Mouse (Mus musculus): ENCODE results near the gene Angel1. TPM values are rescaled to one million over a fixed set of nuclear protein-coding genes. Genes with fewer than 3 reads are reported as not detected.

The Angel1 gene
- polyA plus RNA-seq, 1 experiment from 2014 or later, result 11.9 TPM

DNA sequence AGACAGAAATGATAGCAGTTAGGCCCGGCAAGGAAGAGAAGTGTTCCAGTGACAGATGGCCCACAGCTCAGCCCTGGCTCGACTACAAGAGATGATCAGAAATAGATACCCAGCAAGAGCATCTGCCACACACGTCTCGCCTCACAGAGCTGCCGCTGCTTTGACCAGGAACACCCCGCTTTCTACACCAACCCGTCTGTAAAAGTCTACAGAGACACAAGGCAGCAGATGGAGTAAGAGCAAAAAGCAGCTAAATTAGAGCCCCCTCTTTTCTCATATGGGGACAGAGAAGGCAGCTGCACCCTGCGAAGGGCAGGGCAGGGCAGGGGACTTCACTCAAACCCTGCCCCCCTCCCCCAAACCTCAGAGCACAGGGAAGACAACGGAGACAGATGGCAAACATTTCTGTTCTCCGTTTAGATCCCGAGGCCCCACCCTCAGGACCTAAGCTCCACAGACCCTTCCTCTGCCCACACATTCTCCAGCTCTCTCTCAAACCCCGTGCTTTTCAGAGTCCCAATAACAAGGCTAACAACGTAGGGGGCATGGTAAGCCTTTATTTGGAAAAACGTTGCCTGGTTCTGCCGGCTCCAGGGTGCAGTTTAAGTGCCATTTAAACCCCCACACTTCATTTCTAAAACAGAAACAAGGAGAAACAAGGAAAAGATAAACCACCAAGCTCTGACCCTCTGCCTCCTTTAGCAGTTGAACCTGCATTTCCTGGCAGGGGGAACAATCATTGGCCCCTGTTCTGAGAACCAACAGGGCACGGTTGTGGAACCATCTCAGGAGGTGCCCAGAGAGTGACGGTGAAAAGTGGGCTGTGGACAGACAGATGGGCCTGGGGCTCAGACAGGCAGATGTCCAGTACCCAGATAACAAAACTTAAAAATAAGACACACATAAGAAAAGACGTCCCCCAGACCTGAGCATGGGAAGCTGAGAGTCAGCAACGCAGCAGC is 26.0 kb downstream of the Angel1 start:
- H3K27ac ChIP-seq, result no peak overlapping the region
- H3K9me3 ChIP-seq (replicated peaks), result no peaks in the 10 kb centered on the region
- H3K36me3 ChIP-seq, result peaks cover 7% of the 10 kb centered on the region; the same call in 1 of the 2 replicates
- H3K4me3 ChIP-seq, result no peak overlapping the region
- no peaks in the 10 kb centered on the region for H3K27me3 ChIP-seq (ENCODE audit: low read depth, poor library complexity, severe bottlenecking)
- no peak for DNase-seq (ENCODE audit: low spot score)
- WGBS, result 39% methylated on average over 19 of the region's 19 CpGs
- peaks cover 26% of the 10 kb centered on the region for H3K4me1 ChIP-seq

DNA sequence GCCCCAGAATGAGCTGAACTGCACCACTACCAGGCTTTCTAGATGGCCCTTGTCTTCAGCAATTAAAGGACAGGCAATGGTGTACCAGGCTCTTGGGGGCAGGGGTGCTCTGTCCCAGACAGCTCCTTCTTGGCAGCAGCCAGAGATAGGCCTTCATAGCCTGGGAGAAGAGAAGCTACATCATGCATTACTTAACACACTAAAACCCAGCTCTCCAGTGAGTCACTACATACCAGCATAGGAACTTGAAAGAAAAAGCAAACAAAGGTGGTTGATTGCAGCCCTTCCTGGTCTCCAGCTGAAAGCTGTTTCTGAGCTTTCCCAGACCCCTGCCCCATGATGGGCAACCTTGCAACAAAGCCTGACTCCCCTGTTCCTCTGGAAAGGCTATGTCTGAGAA is 27.7 kb downstream of the Angel1 start:
- no peaks in the 10 kb centered on the region for H3K9me3 ChIP-seq (replicated peaks)
- H3K36me3 ChIP-seq, result peaks cover 3% of the 10 kb centered on the region; the same call in 1 of the 2 replicates
- H3K4me1 ChIP-seq, result peaks cover 26% of the 10 kb centered on the region
- no peak overlapping the region for H3K27ac ChIP-seq
- no peak for DNase-seq (ENCODE audit: low spot score)
- H3K4me3 ChIP-seq, result no peak overlapping the region
- H3K27me3 ChIP-seq (ENCODE audit: low read depth, poor library complexity, severe bottlenecking), result no peaks in the 10 kb centered on the region

DNA sequence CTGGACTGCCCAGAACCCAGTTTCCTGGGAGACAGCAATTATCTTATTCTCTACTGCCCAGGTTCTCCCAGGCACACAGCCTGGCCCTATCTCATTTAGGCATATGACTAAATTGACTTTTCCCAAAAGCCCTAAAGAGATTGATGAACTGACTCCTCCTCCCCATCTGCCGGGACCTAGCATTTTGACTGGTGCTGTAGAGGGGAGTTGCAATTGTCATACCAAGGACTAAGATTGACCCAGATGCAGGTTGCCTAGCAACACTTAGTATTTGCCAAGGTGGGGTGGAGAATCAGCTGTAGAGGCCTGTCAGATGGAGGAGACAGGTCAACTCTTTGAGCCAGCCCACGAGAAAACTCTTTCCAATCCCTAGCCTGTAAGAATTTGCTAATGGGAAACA is 28.3 kb downstream of the Angel1 start:
- WGBS, result 88% methylated on average over 2 of the region's 2 CpGs
- Histone ChIP-seq H3K27ac (no peak overlapping the region), H3K4me3 (no peak overlapping the region), H3K27me3 (ENCODE audit: low read depth, poor library complexity, severe bottlenecking) (no peaks in the 10 kb centered on the region), H3K4me1 (peaks cover 26% of the 10 kb centered on the region), H3K36me3 (no peaks in the 10 kb centered on the region), H3K9me3 (replicated peaks) (no peaks in the 10 kb centered on the region)
- DNase-seq (ENCODE audit: low spot score), result no peak

DNA sequence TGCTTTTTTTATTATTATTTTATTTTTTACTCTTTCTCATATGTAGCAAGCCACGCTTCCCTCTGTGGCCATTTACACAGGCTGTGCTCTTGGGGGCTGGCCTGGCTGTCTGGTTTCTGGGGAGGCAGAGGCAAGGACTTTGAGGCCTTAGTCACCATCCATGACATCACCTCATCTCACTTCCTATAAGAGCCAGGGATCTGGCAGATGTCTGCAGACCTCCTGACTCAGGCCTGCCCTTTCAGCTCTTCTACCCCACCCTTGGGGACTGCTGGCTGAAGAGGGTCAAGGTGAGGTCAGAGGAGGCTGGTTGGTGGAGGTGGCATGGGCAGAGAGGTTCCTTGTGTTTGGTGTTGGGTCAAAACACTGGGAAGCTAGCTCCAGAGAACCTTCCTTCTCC is 31.8 kb downstream of the Angel1 start:
- H3K9me3 ChIP-seq (replicated peaks), result no peaks in the 10 kb centered on the region
- H3K4me3 ChIP-seq, result no peak overlapping the region
- 89% methylated on average over 1 of the region's 1 CpGs for WGBS
- no peak for DNase-seq (ENCODE audit: low spot score)
- no peak overlapping the region for H3K27ac ChIP-seq
- no peaks in the 10 kb centered on the region for H3K4me1 ChIP-seq
- H3K36me3 ChIP-seq, result peaks cover 6% of the 10 kb centered on the region; the same call in 1 of the 2 replicates
- H3K27me3 ChIP-seq (ENCODE audit: low read depth, poor library complexity, severe bottlenecking), result no peaks in the 10 kb centered on the region

DNA sequence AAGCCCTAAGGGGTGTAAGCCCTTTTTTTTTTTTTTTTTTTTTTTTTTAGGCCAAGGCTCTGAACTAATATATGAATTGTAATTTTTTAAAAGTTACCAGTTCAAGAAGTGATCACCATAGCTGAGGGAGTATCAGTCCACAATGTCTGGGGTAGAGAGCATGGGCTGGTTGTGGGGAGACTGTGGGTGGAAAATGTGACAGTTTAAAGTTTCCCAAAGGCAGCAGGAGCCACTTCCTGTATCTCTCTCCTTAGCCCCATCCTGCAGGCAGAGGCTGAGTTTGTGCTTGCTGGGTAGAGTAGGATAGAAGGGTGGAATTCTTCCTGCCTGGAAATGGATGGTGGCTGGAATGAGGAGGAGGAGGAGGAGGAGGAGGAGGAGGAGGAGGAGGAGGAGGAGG is 32.9 kb downstream of the Angel1 start:
- H3K4me1 ChIP-seq, result no peaks in the 10 kb centered on the region
- H3K9me3 ChIP-seq (replicated peaks), result no peaks in the 10 kb centered on the region
- no peak for DNase-seq (ENCODE audit: low spot score)
- no peak overlapping the region for H3K4me3 ChIP-seq
- H3K27ac ChIP-seq, result no peak overlapping the region
- peaks cover 14% of the 10 kb centered on the region for H3K36me3 ChIP-seq
- no peaks in the 10 kb centered on the region for H3K27me3 ChIP-seq (ENCODE audit: low read depth, poor library complexity, severe bottlenecking)

DNA sequence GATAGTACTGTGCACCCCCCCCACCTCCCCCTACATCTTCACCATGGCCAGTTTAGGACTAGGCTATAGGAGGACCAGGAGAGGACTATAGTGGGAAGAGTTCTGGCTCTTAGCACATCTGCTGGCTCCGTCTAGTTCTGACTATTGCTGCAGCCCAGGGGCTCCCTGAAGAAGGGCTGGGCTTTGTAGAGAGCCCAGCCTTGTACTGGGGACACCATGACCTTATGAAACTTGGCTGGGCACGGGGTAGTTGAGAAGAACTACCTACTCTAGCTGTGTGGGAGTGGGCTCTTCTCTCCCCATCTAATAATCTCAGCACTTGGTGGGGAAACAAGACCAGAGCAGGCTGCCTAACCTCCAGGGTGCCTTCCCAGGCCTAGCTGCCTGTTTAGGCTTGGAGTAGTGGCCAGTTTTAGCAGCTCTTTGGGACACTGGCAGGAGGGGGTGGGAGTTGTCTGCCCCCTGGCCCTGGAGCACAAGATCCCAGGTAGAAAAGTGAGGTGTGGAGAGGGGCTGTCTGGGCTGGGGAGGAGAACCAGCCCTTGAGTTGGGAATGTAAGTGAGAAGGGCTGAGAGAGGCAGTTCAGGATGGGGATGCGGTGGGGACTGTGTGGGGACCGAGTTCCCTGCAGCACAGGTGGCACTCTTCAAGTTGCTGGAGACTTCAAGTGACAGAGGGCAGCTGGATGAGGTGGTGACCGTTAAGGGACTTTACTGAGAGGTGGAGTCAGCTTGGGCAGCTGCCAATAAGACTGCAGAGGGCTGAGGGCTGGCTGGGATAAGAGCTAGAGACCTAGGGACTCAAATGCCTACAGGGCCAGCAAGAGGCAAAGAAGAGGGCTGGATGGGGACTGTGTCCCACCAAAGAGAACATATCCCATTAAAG is 33.5 kb downstream of the Angel1 start:
- Histone ChIP-seq H3K36me3 (peaks cover 17% of the 10 kb centered on the region), H3K27ac (no peak overlapping the region), H3K9me3 (replicated peaks) (no peaks in the 10 kb centered on the region), H3K4me3 (no peak overlapping the region), H3K4me1 (no peaks in the 10 kb centered on the region), H3K27me3 (ENCODE audit: low read depth, poor library complexity, severe bottlenecking) (no peaks in the 10 kb centered on the region)
- no peak for DNase-seq (ENCODE audit: low spot score)
- WGBS, result 64% methylated on average over 5 of the region's 5 CpGs

DNA sequence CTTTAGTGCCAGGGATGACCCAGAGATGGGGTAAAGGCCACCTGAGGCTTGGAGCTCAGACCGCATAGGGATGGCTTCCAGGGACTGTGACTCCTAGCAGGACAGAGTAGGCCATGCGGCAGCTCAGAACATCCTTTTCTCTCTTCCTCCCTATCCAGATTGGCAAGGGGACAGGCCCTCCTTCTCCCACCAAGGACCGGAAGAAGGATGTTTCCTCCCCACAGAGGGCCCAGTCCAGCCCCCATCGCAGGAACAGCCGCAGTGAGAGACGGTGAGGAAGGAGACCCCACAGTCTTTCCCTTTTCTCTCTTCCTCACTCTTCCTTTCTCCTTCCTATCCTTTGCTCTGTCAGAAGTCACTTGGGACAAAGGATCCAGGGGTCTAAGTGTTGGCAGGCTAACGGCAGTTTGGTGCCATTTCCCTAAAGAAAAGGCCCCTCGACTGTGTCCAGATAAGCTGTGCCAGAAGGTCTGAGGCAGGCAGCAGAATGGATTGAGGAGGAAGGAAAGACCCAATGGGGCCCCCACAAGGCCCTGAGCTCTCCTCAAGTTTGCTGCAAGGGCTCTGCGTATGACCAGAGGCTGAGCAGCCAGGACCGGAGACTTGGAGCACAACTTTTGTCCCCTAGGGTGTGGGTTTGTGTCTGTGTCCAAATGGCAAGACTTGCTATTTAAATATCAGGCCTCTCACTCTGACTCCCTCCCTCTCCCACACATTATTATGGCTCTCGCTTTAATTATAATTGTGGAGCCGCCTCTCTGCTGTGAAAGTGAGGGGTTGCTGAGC is 35.4 kb downstream of the Angel1 start:
- peaks cover 29% of the 10 kb centered on the region for H3K36me3 ChIP-seq
- no peaks in the 10 kb centered on the region for H3K9me3 ChIP-seq (replicated peaks)
- no peak overlapping the region for H3K4me3 ChIP-seq
- H3K27ac ChIP-seq, result 0 out of 2 replicates have a peak overlapping the region, but pooled peaks have one; percentile 23
- 79% methylated on average over 12 of the region's 12 CpGs for WGBS
- no peaks in the 10 kb centered on the region for H3K4me1 ChIP-seq
- no peaks in the 10 kb centered on the region for H3K27me3 ChIP-seq (ENCODE audit: low read depth, poor library complexity, severe bottlenecking)
- no peak for DNase-seq (ENCODE audit: low spot score)

DNA sequence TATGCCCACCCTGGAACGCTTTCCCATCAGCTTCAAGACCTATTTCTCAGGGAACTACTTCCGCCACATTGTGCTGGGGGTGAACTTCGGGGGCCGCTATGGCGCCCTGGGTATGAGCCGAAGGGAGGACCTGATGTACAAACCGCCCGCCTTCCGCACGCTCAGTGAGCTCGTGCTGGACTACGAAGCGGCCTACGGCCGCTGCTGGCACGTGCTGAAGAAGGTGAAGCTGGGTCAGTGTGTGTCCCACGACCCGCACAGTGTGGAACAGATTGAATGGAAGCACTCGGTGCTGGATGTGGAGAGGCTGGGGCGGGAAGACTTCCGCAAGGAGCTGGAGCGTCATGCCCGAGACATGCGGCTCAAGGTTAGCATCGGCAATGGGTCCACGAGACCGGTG is 37.3 kb downstream of the Angel1 start:
- no peak for DNase-seq (ENCODE audit: low spot score)
- H3K27me3 ChIP-seq (ENCODE audit: low read depth, poor library complexity, severe bottlenecking), result no peaks in the 10 kb centered on the region
- H3K4me3 ChIP-seq, result no peak overlapping the region
- WGBS, result 97% methylated on average over 27 of the region's 27 CpGs
- no peaks in the 10 kb centered on the region for H3K9me3 ChIP-seq (replicated peaks)
- H3K4me1 ChIP-seq, result 0 out of 2 replicates have a peak, but pooled peaks cover 5% of the 10 kb centered on the region
- H3K36me3 ChIP-seq, result peaks cover 35% of the 10 kb centered on the region
- H3K27ac ChIP-seq, result peak overlapping the region; percentile 15; the same call in 1 of the 2 replicates

DNA sequence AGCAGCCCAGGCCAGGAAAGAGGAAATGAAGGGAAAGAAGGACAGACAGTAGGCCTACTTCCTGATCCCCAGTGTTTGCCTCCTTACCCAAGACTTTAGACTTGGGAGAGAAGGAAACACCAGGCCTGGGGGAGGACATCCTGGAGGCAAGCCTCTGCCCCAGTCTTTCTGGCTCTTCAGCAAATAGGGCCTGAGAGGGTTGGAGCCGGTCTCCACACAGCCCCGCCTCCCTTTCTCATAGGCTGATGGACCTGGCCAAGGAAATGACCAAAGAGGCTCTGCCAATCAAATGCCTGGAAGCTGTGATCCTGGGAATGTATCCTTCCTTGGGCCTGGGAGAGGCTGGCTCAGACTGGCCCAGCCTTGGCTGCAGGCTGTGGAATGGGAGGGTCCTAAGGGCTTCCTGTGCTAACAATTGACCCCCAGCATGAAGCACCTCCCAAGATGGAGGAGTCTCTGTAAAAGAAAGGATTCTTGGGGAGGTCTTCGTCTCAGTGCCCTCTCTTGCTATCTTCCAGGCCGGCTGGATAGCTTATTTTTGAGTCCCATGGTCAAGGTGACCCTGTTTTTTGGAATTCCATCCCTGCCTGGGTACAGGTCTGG is 38.2 kb downstream of the Angel1 start:
- Histone ChIP-seq H3K27me3 (ENCODE audit: low read depth, poor library complexity, severe bottlenecking) (no peaks in the 10 kb centered on the region), H3K27ac (0 out of 2 replicates have a peak overlapping the region, but pooled peaks have one; percentile 15), H3K36me3 (peaks cover 35% of the 10 kb centered on the region), H3K4me3 (no peak overlapping the region), H3K4me1 (0 out of 2 replicates have a peak, but pooled peaks cover 5% of the 10 kb centered on the region), H3K9me3 (replicated peaks) (no peaks in the 10 kb centered on the region)
- WGBS, result 80% methylated on average over 4 of the region's 4 CpGs
- DNase-seq (ENCODE audit: low spot score), result no peak

DNA sequence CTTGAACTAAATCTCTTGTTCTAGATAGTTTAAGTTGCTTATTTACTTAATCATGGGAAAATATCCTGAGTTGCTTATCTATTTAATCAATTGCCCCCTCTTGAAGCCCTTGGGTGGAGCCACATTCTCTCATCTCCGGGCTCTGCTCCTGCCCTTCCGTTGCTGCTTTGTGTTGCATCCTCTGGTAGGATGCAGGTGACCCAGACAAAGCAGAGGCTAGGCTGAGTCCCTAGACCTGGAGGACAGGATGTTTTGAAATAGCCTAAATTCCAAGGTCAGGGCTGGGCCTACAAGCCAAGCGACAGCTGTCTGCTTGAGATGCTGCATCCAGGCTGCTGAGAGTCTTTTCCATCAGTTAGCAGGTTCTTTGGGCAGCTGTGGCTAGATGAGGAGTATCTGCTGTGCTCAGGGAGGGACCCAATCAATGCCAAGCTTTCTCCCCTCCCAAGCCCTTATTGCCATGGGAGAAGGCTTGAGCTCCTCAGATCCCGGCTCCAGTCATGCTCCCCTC is 38.8 kb downstream of the Angel1 start:
- 79% methylated on average over 4 of the region's 4 CpGs for WGBS
- no peaks in the 10 kb centered on the region for H3K9me3 ChIP-seq (replicated peaks)
- no peak for DNase-seq (ENCODE audit: low spot score)
- H3K4me1 ChIP-seq, result 0 out of 2 replicates have a peak, but pooled peaks cover 5% of the 10 kb centered on the region
- H3K4me3 ChIP-seq, result no peak overlapping the region
- H3K27me3 ChIP-seq (ENCODE audit: low read depth, poor library complexity, severe bottlenecking), result no peaks in the 10 kb centered on the region
- H3K27ac ChIP-seq, result no peak overlapping the region
- H3K36me3 ChIP-seq, result peaks cover 35% of the 10 kb centered on the region

DNA sequence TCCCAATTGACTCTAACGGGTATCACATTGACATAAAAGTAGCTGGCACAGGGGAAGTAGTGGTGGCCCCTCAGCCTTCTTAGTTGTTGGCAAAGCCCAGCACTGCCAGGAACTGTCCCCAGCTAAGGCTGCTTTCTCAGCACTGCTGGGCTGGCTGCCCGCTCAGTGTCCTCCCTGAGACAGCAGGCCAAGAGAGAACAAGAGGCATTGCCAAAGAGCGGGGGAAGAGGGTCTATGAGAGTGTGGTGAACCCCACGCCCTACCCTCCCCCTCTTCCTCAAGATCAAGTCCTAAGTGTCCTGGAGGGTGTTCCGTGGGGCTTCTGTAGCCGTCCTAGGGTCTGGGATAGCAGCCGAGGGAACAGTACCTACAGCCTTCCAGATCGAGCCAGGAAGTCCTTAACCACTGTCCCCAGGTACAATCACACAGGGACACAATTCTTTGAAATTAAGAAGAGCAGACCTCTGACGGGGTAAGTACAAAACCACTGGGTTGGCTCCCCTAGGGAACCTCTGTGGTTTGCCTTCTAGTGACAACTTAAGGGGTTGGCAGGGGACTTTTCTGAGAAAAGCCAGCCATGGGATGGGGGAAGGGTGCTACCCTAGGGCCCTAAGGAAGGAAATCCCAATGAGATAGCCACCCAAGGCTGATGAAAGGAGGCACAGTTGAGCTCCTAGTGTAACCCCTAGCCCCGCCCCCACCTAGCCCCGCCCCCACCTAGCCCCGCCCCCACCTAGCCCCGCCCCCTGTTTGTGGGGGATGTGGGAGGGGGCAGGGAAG is 39.5 kb downstream of the Angel1 start:
- no peaks in the 10 kb centered on the region for H3K27me3 ChIP-seq (ENCODE audit: low read depth, poor library complexity, severe bottlenecking)
- H3K9me3 ChIP-seq (replicated peaks), result no peaks in the 10 kb centered on the region
- DNase-seq (ENCODE audit: low spot score), result no peak
- H3K4me1 ChIP-seq, result 0 out of 2 replicates have a peak, but pooled peaks cover 5% of the 10 kb centered on the region
- WGBS, result 59% methylated on average over 13 of the region's 13 CpGs
- peaks cover 35% of the 10 kb centered on the region for H3K36me3 ChIP-seq
- no peak overlapping the region for H3K27ac ChIP-seq
- no peak overlapping the region for H3K4me3 ChIP-seq

All from limb, embryonic 10.5 days (tissue).